Mouse (Mus musculus): ENCODE data around the gene Cox4i2. TPM values are rescaled to one million over a fixed set of nuclear protein-coding genes. Genes with fewer than 3 reads are reported as not detected.
A peak's percentile ranks its signal among the peaks of the same experiment; 100 is the strongest.

Gene Cox4i2
- total RNA-seq, 4 experiments from 2014 or later = 1.4 to 3.1 (median 2.0) TPM

DNA sequence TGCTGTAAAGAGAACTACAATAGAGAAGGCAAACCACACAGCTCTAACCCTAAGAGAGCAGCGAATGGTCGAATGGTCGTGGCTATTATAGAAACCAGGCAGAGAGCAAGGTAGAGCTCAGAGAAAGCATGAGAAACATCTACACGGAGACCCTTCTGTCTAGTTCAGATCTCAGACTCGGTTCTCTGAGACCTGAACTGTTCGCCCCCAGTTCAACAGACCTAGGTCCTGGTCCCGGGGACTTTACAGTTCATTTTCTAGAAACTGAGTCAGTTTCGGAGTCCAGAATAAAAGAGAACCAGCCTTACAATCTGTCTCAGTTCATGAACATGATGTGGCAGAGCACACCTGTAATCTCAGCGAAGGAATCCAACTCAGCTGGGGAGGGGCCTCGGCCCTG, 19.5 kb upstream of the Cox4i2 start:
- no peak for DNase-seq (ENCODE audit: low spot score in 2 of 2)

DNA sequence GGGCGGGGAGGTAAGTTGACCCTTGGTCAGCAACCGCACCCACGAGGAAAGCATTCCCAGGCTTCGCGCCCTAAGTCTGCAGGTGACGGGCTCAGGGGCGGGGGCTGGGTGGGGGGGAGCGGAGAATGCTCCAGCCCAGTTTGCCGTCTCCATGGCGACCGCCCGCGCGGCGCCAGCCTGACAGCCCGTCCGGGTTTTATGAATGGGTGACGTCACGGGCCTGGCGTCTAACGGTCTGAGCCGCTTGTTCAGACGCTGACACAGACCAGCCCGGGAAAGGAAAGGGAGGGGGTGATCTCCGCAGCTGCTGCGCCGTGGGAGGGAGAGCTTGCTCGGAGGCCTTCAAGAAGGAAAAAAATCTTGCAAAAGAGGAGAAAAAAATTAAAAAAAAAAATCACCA, 19.0 kb upstream of the Cox4i2 start:
- DNase-seq (ENCODE audit: low spot score in 2 of 2) = peak; percentile 59 to 79

DNA sequence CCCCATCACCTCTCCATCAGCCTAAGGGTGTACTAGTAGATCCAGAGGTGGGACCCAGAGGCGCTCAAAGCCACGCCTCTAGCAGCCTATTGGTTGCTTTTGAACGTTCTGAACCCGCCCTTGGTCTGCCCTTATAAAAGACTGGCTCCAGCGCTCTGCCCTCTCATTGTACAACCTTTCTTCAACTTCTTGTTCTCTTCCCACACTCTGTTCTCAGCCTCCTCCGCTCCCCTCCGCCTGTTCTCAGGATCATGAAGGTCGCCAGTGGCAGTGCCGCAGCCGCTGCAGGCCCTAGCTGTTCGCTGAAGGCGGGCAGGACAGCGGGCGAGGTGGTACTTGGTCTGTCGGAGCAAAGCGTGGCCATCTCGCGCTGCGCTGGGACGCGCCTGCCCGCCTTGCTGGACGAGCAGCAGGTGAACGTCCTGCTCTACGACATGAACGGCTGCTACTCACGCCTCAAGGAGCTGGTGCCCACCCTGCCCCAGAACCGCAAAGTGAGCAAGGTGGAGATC, 17.8 kb upstream of the Cox4i2 start, which contains the start of gene Id1:
Id1 (plus strand) TSS at position 162 of the 512 bp plus-strand sequence.
- peak; percentile 63 to 70 for DNase-seq (ENCODE audit: low spot score in 2 of 2)

DNA sequence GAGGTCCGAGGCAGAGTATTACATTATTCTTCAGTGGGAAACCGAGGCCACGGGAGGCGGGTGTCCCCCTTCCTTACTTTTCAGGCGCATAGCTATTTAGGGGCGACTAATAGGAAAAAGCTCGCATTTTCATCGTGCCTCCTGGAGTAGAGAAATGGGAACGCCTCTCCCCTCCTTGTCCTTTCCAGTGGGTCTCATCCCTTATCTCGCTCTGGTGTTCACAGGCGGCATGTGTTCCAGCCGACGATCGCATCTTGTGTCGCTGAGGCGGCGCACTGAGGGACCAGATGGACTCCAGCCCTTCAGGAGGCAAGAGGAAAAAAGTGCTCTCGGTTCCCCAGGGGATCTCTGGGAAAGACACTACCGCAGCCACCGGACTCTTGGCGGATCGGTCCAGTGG, 17.2 kb upstream of the Cox4i2 start:
- DNase-seq (ENCODE audit: low spot score in 2 of 2) = no peak

DNA sequence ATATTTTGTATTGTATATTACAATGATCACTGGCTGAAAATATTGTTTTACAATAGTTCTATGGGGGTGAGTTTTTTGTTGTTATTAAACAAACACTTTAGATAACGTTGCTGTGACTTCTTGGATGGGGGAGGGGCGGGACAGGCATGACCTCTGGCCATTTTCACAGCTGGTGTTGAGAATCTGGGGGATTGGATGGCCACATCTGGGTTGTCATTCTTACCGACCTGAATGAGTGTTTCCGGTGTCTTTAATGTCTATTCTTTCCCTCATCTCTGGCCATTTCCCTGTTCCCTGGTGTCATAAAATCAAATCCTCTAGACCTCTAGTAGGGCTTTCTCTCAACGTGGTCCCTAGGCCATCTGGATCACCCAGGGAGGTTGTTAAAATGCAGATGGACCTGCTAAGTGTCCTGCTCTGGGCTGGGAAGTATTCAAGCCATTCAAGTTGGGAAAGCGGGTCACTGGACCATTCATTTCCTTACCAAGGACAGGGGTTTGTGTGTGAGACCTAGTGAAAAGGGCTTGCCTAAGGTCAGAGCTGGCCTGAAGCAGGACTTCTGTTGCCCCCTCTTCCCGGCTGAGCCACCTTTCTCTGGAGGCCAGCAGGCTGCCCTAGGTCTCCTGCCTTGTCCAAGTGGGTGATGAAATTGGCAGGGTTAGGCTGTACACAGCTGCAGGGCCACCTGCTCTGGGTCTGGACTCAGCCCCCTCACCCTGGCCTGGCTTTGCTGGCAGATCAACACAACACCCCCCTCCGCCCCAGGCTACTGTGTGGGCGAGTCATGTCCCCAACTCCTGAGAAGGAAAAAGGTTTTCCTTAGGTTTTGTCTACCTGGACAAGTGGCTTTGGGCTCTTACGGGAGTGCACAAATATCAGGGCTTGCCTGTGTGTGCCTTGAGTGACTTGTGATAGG, 16.4 kb upstream of the Cox4i2 start:
- peak in 1 of 2 experiments; percentile 17 for DNase-seq (ENCODE audit: low spot score in 2 of 2)

DNA sequence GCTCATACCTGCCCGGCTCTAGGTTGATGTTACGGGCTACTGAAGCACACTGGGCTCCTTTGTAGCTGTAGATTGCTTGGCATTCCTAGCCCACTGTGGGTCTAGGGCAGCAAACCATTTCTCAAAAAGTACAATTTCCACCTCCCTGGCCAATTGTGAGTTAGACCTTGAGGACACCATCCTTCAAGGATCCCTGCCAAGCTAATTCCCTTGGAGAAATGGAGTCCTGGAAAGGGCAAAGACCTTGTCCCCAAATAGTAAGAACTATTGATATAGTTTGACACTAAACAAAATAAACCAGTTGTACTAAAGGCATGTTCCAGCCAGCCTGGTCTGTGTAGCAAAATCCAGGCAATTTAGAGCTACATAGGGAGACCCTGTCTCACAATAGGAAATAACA, 15.6 kb upstream of the Cox4i2 start:
- DNase-seq (ENCODE audit: low spot score in 2 of 2) = no peak

DNA sequence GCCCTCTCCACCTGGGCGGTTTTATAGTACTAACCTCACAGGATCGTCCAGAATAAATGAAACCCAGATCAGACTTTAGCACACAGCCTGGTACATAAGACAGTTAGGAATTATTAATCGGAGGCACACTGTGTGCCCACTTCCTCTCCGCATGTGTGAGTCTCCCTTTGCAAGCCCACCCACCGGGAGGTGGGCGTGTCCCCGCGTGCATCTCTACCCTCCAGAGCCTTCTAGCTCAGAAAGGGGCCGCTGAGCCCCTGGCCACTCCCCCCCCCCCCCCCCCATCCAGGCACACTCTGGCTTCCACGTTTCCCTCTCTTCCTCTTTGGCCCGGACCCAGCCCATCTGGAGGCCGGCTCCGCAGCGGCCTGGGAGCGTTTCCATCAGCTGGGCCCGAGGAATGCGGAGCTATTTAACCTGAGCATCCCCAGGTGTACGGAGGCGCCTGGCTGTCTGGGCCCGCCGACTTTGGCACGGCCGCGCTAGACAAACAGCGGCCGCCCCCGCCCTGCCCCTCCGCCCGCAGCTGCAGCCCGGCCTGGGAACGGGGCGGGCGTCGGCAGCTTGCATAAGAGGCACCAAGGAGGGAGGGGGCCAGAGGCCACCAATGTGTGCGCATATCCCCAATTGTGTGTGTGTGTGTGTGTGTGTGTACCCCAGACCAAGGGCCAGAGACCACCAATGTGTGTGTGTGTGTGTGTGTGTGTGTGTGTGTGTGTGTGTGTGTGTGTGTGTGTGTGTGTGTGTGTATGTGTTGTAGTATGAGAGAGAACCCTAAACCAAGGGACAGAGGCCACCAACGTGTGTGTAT, 14.7 kb upstream of the Cox4i2 start:
- peak; percentile 40 to 67 for DNase-seq (ENCODE audit: low spot score in 2 of 2)

DNA sequence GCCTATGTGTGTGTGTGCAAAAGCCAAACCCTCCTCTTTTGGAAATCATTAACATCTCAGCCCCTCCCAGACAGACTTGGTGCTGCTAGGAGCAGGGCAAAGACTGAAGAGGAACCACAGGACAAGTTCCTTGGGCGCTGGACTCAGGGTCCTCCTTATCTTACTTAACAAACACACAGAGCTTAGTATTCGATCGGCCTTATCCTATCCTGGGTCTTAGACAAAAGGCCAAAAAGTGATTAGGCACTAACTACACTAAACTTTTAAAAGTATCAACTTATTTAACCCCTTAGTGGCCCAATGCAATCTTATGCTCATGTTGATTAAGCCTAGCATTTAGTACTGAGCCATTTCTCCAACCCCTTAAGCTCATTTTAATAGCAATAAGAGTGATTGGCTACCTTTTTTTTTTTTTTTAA, 14.1 kb upstream of the Cox4i2 start:
- no peak for DNase-seq (ENCODE audit: low spot score in 2 of 2)

DNA sequence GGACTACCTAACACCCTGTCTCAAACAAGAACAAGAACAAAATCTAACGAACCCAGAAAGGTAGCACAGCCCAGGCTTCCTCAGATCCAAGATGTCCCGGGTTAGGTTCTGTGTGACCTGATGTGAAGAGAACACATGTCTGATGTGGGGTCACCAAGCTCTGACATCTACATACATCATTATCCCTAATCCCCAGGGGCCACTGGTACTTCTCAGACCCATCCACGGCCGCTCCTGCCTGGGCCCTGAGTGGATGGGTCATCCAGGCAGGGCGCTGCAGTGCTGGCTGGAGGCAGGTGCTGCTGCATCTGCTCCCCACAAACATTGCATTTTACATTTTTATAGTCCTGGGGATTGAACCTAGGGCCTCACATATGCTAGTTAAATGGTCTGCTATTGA, 13.5 kb upstream of the Cox4i2 start:
- DNase-seq (ENCODE audit: low spot score in 2 of 2) = no peak

DNA sequence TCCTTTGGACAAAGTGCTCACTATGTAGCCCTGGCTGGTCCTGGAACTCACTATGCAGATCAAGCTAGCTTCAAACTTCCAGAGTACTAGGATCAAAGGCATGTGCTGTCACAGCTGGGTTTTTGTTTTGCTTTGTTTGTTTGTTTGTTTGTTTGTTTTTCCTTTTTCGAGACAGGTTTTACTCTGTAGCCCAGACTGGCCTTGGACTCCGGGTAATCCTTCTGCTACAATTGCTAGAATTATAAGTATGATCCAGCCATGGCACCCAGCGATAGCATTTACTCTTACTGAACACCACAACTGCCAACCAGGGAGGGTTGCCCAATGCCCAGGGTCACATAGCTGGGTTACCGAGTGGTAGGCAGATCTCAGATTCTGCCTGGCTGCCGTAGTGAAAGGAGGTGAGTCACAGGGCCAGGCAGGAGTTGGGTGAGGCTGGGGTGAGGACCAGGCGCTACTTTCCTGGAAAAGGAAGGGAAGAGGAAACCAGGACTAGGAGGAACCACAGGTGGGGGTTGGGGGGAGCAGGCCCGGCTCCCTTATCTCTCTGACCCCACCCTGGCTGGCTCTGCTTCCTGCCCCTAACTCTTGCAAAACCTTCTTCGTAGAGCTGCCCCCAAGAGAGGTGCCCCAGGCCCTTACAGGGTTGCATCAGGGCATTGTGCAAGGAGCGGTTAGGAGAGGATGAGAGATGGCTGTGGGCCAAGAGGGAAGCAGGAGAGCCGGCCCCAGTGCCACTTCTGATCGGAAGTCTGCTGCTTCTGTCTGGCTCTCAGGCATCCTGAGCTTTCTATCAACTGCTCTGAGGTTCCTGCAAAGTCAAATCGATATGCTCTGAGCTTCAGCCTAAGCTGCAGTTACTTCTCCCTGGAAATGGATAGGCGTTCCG, 12.6 kb upstream of the Cox4i2 start:
- peak in 1 of 2 experiments; percentile 34 for DNase-seq (ENCODE audit: low spot score in 2 of 2)

DNA sequence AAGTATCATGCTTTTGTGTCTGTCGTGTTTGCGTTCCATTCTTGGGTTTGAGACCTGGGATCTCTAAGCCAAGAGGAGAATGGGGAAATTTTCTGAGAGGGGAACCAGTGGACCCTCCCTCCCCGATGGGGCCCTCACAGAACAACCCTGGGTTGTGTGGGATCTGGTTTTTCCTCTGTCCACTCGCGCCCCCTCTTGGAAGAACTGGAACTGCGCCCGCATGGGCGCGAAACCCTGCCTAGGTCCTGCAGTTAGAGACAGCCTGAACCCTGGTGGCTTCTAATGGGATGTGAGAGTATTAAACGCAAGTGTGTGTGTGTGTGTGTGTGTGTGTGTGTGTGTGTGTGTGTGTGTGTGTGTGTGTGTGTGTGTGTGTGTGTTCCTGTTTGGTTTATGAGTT, 11.5 kb upstream of the Cox4i2 start:
- DNase-seq (ENCODE audit: low spot score in 2 of 2) = no peak

DNA sequence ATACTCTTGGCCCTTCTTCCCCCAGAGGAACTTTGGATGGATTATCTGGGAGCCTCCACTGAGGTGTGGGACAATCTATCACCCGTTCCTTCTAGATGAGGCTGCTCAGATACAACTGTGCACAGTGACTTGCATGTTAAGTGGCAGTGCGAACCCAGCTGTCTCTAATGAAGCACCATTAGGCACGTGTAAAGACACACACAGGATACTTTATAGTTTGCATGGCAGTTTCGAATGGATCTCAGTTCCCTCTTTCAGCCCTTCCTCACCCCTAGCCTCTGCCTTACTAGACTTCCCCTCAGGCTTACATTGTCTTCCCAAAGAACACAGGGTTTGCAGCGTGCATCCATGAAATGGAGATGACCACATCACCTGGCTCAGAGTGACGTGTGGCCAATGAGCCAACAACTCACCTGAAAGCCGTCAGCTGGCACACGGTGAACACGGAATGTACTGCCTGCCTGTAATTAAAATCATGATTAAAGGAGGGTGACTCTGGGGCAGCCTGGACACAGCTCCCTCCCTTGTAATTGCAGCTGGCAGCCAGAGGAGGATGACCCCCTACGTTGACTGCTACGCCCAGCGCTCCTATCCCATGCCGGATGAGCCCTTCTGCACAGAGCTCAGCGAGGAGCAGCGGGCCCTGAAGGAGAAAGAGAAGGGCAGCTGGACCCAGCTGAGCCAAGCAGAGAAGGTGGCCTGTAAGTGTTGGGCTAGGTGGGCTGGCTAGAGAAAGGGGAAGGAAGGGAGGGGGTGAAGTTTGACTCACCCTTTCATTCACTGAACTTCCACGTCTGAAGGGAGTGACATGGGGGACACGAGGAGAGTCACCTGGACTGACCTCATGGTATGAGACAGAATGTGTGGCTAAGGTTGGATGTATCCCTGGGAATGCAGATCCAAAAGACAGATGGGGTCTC, 2.8 kb downstream of the Cox4i2 start:
- DNase-seq (ENCODE audit: low spot score in 2 of 2) = no peak

DNA sequence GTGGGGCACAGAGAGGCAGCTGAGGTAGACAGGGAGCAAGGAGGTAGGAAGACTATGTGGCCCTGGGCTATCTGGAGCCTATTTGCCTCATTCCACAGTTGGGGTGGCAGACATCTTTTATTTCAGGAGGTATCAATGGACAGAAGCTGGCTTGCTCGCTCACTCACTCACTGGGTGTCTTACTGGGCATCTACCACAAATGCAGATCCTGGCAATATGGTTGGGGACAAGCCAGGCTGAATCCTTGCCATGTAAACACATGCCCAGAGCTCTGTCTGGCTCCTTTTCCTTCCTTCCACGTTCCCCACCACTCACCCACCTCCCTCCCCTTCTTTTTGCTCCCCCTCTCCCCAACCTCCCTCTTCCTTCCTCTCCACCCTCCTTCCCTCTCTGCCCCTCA, 3.5 kb downstream of the Cox4i2 start:
- DNase-seq (ENCODE audit: low spot score in 2 of 2) = no peak

DNA sequence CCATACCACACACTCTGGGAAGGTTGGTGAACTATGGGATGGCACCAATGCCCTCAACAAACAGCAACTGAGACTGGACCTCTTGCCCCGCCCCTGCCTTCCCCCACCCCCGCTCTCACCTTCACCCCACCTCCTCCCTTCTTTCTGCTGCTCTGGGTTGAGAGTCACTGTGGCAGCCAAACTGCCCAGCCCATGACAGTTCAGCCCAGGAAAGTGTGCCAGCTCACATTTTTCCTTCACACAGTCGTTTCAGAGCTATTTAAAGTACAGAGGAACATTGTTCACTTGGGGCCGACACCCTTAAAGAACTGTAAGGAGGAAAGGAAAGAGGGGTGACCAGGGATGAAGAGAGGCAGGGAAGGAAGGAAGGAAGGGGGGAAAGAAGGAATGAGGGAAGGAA, 4.4 kb downstream of the Cox4i2 start:
- no peak for DNase-seq (ENCODE audit: low spot score in 2 of 2)

DNA sequence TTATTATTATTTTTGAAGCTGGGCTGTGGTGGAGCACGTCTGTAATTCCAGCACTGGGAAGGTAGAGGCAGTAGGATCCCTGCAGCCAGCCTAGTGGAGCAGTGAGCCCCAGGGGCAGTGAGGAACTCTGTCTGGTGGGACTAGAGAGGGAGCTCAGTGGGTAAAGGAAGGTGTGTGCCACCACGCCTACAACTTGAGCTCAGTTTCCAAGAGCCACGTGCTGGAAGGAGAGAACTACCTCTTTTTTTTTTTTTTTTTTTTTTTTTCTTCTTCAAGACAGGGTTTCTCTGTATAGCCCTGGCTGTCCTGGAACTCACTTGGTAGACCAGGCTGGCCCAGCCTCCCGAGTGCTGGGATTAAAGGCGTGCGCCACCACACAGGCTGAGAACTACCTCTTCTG, 9.3 kb downstream of the Cox4i2 start:
- DNase-seq (ENCODE audit: low spot score in 2 of 2) = no peak

DNA sequence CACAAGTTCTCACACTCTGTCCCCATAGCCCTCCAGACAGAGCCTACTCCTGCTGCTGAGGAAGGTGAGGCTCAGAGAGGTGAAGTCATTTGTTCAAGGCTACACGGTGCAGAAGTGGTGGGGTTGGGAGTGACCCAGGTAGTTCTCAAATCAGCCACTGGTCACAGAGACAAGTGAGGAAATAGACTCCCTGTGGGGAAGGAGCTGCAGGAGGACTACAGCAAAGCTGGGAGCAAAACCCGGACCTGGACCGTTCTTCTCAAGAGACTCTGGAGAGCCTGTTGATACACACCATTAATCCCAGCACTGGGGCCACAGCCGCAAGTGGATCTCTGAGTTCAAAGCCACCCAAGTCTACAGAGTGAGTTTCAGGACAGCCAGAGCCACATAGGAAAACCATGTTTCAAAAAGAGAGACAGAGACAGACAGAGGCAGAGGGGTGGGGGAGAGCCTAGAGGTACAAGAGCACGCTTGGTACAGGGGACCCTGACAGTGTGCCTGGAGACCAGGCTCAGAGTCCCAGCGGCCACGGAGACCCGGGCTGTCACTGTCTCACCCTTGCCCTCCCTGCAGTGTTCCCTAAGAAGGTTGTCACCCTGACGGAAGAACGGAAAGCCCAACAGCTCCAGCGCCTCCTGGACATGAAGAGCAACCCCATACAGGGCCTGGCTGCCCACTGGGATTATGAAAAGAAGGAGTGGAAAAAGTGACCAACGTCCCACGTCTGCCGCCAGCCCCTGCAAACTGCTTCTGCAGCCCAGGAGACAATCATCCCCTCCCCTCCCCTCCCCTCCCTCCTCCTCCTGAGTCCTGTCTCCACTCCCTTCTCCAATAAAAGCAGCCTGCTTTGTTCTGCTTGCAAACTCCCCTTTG, 10.4 kb downstream of the Cox4i2 start:
- no peak for DNase-seq (ENCODE audit: low spot score in 2 of 2)

DNA sequence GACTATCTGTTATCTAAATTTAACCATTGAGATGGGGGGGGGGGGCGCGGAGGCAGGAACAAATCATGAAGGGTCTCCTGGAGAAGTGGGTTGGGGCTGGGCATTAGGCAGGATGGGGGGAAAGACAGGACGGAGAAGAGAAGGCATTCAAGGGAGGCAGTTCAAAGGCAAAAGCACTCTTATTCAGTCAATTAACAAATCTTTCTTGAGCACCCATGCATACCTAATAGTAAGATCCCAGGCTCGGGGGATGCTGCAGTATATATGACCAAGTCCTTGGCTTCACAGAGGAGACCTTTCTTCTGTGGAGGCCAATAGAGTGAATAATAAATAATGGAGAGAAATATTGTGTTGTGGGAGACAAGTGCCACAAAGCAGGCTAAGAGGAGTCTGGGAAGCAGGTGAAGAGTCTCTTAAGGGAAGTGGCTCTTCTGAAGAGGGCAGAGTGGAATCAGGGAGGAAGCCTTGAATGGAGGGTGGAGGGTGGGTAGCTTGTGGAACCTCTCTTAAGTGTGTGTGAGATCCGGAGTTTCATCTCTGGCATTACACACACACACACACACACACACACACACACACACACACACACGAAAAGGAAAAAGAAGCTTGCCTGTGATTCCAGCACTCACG, 11.2 kb downstream of the Cox4i2 start:
- no peak for DNase-seq (ENCODE audit: low spot score in 2 of 2)

DNA sequence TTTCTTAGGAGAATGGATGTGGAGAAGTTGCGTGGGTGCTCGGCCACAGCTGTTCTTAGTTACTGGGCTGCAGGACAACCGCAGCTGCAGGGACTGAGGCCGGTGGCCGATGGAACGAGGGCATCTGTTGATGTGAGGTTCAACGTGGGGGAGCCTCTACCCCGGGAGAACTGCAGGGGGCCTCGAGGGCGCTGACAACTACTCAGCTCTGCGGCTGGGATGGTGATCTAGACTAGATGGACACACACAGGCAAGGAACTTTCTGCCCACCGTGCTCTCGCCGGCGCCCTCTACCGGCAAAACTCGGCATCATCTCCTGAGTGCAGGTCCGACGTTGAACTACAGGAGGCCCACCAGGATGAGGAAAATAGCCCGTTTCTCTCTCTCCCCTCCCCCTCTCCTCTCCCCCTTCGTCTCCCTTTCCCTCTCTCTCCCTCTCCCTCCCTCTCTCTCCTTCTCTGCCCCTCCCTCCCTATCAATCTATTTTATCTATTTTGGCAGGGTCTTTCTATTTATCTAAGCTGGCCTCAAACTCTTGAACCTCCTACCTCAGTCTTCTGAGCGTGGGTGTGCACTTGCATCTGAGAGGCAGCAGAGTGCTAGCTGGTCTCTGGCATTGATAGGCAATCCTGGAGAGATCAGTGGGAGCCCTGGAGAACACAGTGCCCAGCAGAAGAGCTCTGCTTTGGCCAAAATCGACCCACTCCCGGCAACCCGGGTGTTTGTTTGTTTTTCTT, 12.6 kb downstream of the Cox4i2 start:
- peak; percentile 85 to 87 for DNase-seq (ENCODE audit: low spot score in 2 of 2)

Data from gastrocnemius, adult 8-10 months (tissue).